Mouse (Mus musculus) ES-Bruce4 (cell line): ENCODE results near the gene Olfr1371. TPM values are rescaled to one million over a fixed set of nuclear protein-coding genes. Genes with fewer than 3 reads are reported as not detected.
"Not testable (repeated sequence)": the region's sequence is repeated elsewhere in the genome, so short reads cannot be mapped to it uniquely, and the experiment has no call there.

Experiments used
- H3K27ac ChIP-seq: 2 replicates; pipeline ENCODE4 v1.5.1; 2012; ENCODE audit warnings: low read length, inconsistent platforms; ENCODE audit not compliant: insufficient read depth
- H3K27me3 ChIP-seq: 2 replicates; pipeline ENCODE4 v1.6.1; 2012; ENCODE audit warnings: mild to moderate bottlenecking, low read length, inconsistent platforms; ENCODE audit not compliant: control insufficient read depth, poor library complexity, insufficient read depth, severe bottlenecking
- H3K36me3 ChIP-seq: 2 replicates; pipeline ENCODE4 v1.6.1; 2012; ENCODE audit warnings: inconsistent platforms, mild to moderate bottlenecking, low read length, moderate library complexity; ENCODE audit not compliant: control insufficient read depth, poor library complexity, insufficient read depth, severe bottlenecking
- H3K4me1 ChIP-seq: one replicate; pipeline ENCODE4 v1.8.1; 2011; ENCODE audit warnings: low read length; ENCODE audit not compliant: control insufficient read depth, insufficient read depth
- H3K4me3 ChIP-seq: 2 replicates; pipeline ENCODE4 v1.5.1; 2011; ENCODE audit warnings: low read depth, mild to moderate bottlenecking, low read length
- H3K9ac ChIP-seq: 2 replicates; pipeline ENCODE4 v1.6.1; 2012; ENCODE audit warnings: low read depth, mild to moderate bottlenecking, inconsistent platforms; ENCODE audit not compliant: poor library complexity, severe bottlenecking
- H3K9me3 ChIP-seq: replicated peaks from 2 replicates; pipeline ENCODE4 v1.6.1; 2012; ENCODE audit warnings: mild to moderate bottlenecking, low read length, inconsistent platforms; ENCODE audit not compliant: control insufficient read depth, poor library complexity, insufficient read depth, severe bottlenecking
- CTCF ChIP-seq: IDR thresholded peaks from one replicate; pipeline ENCODE4 v1.8.1; 2011; ENCODE audit warnings: low read depth, low read length
- EP300 ChIP-seq: IDR thresholded peaks from 2 replicates; pipeline ENCODE4 v1.6.1; 2011; ENCODE audit warnings: low read depth, low read length; ENCODE audit not compliant: insufficient read depth
- POLR2A ChIP-seq: IDR thresholded peaks from one replicate; pipeline ENCODE4 v1.8.1; 2011; ENCODE audit warnings: low read length; ENCODE audit not compliant: insufficient read depth
- polyA plus RNA-seq: library from polyadenylated mRNA; stranded (reverse); fragments of >200 nt; gene quantifications from 2 replicates; pipeline ENCODE4 v1.2.4, GENCODE M21; 2011; ENCODE audit warnings: low read depth; ENCODE audit not compliant: missing spikeins, insufficient read depth, insufficient read length

Gene Olfr1371
- polyA plus RNA-seq, 1 experiment: not detected

DNA sequence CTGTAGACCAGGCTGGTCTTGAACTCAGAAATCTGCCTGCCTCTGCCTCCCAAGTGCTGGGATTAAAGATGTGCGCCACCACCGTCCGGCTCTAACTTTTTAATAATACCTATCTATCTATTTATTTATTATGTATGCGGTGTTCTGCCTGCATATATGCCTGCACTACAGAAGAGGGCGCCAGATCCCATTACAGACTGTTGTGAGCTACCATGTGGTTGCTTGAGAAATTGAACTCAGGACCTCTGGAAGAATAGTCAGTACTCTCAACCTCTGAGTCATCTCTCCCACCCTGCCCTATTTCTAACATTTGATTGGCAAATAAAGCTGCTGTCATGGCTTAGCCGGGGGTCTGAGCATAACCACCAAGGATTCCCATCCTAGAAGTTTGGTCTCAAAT lies 9.1 kb upstream of the Olfr1371 start:
- TF ChIP-seq EP300 (no peak), POLR2A (no peak), CTCF (no peak)
- Histone ChIP-seq H3K4me3 (no peak overlapping the region), H3K27me3 (no peaks in the 10 kb centered on the region), H3K9me3 (no peaks in the 10 kb centered on the region), H3K4me1 (peaks cover 6% of the 10 kb centered on the region), H3K36me3 (no peaks in the 10 kb centered on the region), H3K27ac (no peak overlapping the region), H3K9ac (no peak overlapping the region)

DNA sequence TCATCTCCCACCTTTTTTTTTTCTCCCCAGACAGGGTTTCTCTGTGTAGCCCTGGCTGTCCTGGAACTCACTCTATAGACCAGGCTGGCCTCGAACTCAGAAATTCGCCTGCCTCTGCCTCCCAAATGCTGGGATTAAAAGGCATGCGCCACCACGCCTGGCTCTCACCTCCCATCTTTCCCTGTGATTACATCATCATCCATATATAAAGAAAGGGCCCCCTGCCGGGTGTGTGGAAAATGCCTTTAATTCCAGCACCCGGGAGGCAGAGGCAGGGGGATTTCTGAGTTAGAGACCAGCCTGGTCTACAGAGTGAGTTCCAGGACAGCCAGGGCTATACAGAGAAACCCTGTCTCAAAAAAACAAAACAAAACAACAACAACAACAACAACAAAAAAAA lies 8.1 kb upstream of the Olfr1371 start:
- H3K36me3 ChIP-seq, H3K27ac ChIP-seq, H3K4me1 ChIP-seq, H3K4me3 ChIP-seq, H3K9me3 ChIP-seq, H3K27me3 ChIP-seq, H3K9ac ChIP-seq: not testable (repeated sequence)

DNA sequence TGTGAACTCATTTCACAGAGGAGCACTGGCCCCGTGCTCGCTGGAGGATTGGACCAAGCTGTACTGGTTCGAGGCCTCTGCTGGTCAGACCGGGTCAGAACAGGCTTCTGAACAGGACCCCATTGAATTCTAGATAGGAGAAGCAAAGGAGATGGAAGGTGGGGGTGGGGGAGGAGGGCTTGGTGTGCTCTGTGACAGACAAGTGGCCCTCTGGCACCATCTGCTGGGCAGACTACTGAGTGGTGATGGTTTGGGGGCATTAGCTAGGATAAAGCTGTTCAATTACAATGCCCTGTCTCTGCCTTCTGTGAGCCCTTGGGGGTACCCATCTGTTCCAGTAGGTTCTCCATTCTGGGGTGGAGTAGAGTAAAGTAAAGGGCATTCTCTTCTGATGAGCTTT lies 6.5 kb upstream of the Olfr1371 start:
- Histone ChIP-seq H3K27me3 (no peaks in the 10 kb centered on the region), H3K9ac (no peak overlapping the region), H3K4me1 (no peaks in the 10 kb centered on the region), H3K36me3 (no peaks in the 10 kb centered on the region), H3K4me3 (no peak overlapping the region), H3K9me3 (no peaks in the 10 kb centered on the region), H3K27ac (no peak overlapping the region)
- no peak for TF ChIP-seq EP300
- TF ChIP-seq POLR2A: no peak
- peak; percentile 97 for TF ChIP-seq CTCF

DNA sequence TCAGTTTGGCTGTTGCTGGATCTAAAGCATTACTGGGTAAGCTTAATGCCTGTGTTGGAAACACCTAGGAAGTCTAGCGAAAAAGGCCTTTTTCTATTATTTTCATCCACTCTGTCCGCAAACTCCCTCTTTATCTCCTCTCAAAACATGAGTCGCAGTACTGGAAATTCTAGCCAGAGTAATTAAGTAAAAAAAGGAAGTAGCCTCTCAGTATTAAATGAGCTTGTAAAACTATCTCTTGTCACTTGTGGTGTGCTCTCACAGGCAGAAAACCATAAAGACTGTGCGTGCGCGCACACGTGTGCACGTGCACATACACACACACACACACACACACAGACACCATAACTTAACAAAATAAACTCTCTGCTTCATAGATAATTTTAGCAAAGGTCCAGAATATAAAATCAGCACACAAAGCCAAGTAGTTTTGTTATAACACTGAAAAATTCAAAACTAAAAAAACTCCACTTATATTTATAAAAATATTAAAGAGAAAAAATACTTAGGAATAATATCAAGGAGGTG lies 17.2 kb downstream of the Olfr1371 start:
- H3K27me3 ChIP-seq, H3K4me1 ChIP-seq, H3K4me3 ChIP-seq, H3K9me3 ChIP-seq, H3K36me3 ChIP-seq, H3K9ac ChIP-seq, H3K27ac ChIP-seq: not testable (repeated sequence)

DNA sequence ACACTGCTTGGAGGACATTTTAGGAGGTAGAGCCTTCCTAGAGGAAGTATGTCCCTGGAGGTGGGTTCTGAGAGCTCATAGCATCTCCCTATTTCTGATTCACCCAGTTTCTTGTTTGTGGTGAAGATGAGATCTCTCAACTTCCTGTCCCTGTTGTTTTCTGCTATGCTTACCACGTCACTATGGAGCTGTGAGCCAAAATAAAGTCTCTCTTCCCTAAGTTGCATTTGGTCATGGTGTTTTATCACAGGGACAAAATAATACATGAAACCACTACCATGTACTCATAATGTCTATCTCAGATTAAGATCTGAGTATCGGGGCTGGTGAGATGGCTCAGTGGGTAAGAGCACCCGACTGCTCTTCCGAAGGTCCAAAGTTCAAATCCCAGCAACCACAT lies 33.1 kb downstream of the Olfr1371 start:
- H3K9ac ChIP-seq, H3K4me3 ChIP-seq, H3K27me3 ChIP-seq, H3K27ac ChIP-seq, H3K36me3 ChIP-seq, H3K9me3 ChIP-seq, H3K4me1 ChIP-seq: not testable (repeated sequence)

DNA sequence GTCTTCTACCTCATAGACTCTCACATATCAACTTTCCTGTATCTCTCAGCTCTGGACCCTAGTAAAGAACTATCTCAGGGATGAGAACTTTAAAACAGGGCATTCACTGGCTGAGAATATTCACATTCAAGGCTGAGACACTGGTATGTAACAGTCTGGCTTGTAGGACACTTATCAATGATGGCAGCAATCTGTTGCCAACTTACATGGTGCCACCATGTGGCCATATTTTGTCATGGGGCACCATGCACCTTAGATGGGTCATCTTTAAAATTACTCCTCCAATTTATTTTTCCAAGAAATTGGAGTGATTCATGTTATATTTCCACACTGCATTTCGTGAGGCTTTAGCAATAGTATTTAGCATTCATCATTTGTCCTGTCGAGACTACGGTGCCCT lies 33.9 kb downstream of the Olfr1371 start:
- not testable (repeated sequence) for H3K9me3 ChIP-seq, H3K4me3 ChIP-seq, H3K4me1 ChIP-seq, H3K27ac ChIP-seq, H3K27me3 ChIP-seq, H3K9ac ChIP-seq, H3K36me3 ChIP-seq

DNA sequence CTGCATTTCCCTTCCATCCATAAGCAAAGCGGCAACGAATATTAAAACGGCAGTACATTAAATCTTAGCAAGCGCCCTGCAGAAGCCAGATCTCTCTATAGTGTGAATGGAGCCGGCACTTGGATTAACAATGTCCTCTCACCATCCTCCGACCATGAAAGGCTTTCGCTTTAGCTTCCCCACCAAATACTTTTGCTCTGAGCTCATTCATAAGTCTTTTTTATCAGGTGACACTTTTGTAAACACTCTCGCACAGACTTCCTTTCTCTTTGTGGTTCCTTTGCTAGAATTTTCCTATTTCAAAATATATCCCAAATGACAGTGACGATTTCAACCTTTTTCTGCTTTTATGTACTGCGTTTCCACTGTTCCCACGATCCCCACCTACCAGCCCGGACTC lies 45.3 kb downstream of the Olfr1371 start:
- no peak for TF ChIP-seq POLR2A
- no peak for TF ChIP-seq EP300
- no peak for TF ChIP-seq CTCF
- H3K27me3 ChIP-seq: peaks cover 1% of the 10 kb centered on the region

DNA sequence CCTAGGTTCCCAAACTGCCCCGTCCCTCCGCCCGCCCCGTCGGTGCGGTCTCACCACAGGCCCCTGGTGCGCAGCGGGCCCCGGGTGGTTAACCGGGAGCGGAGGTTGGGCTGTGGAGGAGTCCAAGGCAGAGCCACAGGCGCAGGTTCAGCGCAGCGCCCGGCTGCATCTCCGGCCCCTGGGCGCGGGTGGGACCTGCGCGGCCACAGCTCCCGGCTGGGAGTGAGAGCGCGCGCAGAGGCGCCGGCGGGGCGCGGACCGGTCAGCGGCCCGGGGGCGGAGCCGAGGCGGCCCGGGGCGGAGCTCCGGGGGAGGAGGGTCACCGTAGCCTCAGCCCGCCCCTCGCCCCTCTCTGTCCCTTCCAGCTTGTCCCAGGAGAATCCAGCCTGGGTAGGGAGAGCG lies 45.9 kb downstream of the Olfr1371 start:
- not testable (repeated sequence) for H3K4me1 ChIP-seq, H3K27ac ChIP-seq, H3K27me3 ChIP-seq, H3K36me3 ChIP-seq, H3K9me3 ChIP-seq
- Histone ChIP-seq H3K9ac (peak overlapping the region; percentile 81), H3K4me3 (peak overlapping the region; percentile 70)

More for the DNA sequence above, 45.3 kb downstream of the Olfr1371 start:
- Histone ChIP-seq H3K27ac (no peak overlapping the region), H3K4me3 (peak overlapping the region; percentile 53), H3K4me1 (no peaks in the 10 kb centered on the region), H3K9me3 (no peaks in the 10 kb centered on the region), H3K36me3 (no peaks in the 10 kb centered on the region), H3K9ac (peak overlapping the region; percentile 49; the same call in 1 of the 2 replicates)
